Mouse (Mus musculus) stomach, postnatal 0 days (tissue): ENCODE data around the gene Elovl7. TPM values are rescaled to one million over a fixed set of nuclear protein-coding genes. Genes with fewer than 3 reads are reported as not detected.

Experiments
- ATAC-seq: fragments of 200-750 bp; cut with Nextera tagmentation; 2 replicates; pipeline ENCODE4 v1.8.0; 2017; ENCODE audit not compliant: low FRiP score, low TSS enrichment
- DNase-seq: peaks from one replicate; pipeline ENCODE4 v3.0.0-alpha.2; 2016; ENCODE audit warnings: low spot score
- H3K27ac ChIP-seq: fragments of 300-500 bp; sonication (generic); replicated peaks from 2 replicates; pipeline ENCODE4 v1.5.1; 2014; ENCODE audit warnings: mild to moderate bottlenecking, control low read depth
- H3K27me3 ChIP-seq: fragments of 300-500 bp; sonication (generic); 2 replicates; pipeline ENCODE4 v1.6.1; 2014; ENCODE audit warnings: low read length; ENCODE audit not compliant: control insufficient read depth, insufficient read depth
- H3K36me3 ChIP-seq: fragments of 300-500 bp; sonication (generic); 2 replicates; pipeline ENCODE4 v1.6.1; 2014; ENCODE audit warnings: low read length, mixed read lengths; ENCODE audit not compliant: control insufficient read depth, insufficient read depth
- H3K4me1 ChIP-seq: fragments of 300-500 bp; sonication (generic); replicated peaks from 2 replicates; pipeline ENCODE4 v1.6.1; 2014; ENCODE audit warnings: antibody characterized with exemption; ENCODE audit not compliant: control insufficient read depth, insufficient read depth
- H3K4me2 ChIP-seq: fragments of 300-500 bp; sonication (generic); replicated peaks from 2 replicates; pipeline ENCODE4 v1.6.1; 2014; ENCODE audit warnings: low read depth, mild to moderate bottlenecking, control low read depth, moderate library complexity
- H3K4me3 ChIP-seq: fragments of 300-500 bp; sonication (generic); 2 replicates; pipeline ENCODE4 v1.5.1; 2014; ENCODE audit warnings: low read depth, low read length, control low read depth
- H3K9ac ChIP-seq: fragments of 300-500 bp; sonication (generic); 2 replicates; pipeline ENCODE4 v1.6.1; 2014; ENCODE audit warnings: mild to moderate bottlenecking, low read length, control low read depth, mixed read lengths
- H3K9me3 ChIP-seq: fragments of 300-500 bp; sonication (generic); 2 replicates; pipeline ENCODE4 v1.6.1; 2016; ENCODE audit warnings: low read length; ENCODE audit not compliant: control insufficient read depth
- CTCF ChIP-seq: IDR thresholded peaks from 2 replicates; pipeline ENCODE4 v1.5.1; 2016; ENCODE audit warnings: antibody characterized with exemption, low read depth, mild to moderate bottlenecking, moderate library complexity
- EP300 ChIP-seq: optimal IDR thresholded peaks from 2 replicates; pipeline ENCODE3; 2016; ENCODE audit warnings: antibody characterized with exemption
- WGBS: fragments of 180-500 bp; shearing (Covaris S2); extraction: QIAGEN DNeasy Blood & Tissue Kit; methylation state at CpG from one replicate; pipeline ENCODE4 v1.1.7; 2014; 5-methylcytosine and 5-hydroxymethylcytosine counted together
- polyA plus RNA-seq: library from polyadenylated mRNA; unstranded; fragments of >200 nt; fragmentation: Nextera tagmentation; extraction: Ambion mirVana; gene quantifications from 2 replicates; pipeline ENCODE4 v1.2.1, GENCODE M21; 2015

Elovl7 gene
- polyA plus RNA-seq, 1 experiment from 2014 or later: 73.3 TPM

GRCm38 (mm10) chr13:108207447-108207846, 6.8 kb upstream of the Elovl7 start:
- H3K4me1 ChIP-seq: no peaks in the 10 kb centered on the region
- no peak for DNase-seq
- H3K27me3 ChIP-seq: no peaks in the 10 kb centered on the region
- no peaks in the 10 kb centered on the region for H3K36me3 ChIP-seq
- TF ChIP-seq CTCF (no peak), EP300 (no peak)
- H3K9me3 ChIP-seq: no peaks in the 10 kb centered on the region
- no peak overlapping the region for H3K27ac ChIP-seq
- H3K4me3 ChIP-seq: no peak overlapping the region
- WGBS: 79% methylated on average over 2 of the region's 2 CpGs
- no peak overlapping the region for H3K9ac ChIP-seq
- ATAC-seq: no peak
- H3K4me2 ChIP-seq: no peak overlapping the region

- H3K27me3 ChIP-seq: no peaks in the 10 kb centered on the region
- DNase-seq (no peak), ATAC-seq (no peak)
- no peak overlapping the region for H3K9ac ChIP-seq
- no peak overlapping the region for H3K4me2 ChIP-seq
- no peaks in the 10 kb centered on the region for H3K9me3 ChIP-seq
- WGBS: 65% methylated on average over 5 of the region's 5 CpGs
- H3K27ac ChIP-seq: no peak overlapping the region
- no peaks in the 10 kb centered on the region for H3K36me3 ChIP-seq
- H3K4me3 ChIP-seq: no peak overlapping the region
- TF ChIP-seq CTCF (no peak), EP300 (no peak)
- no peaks in the 10 kb centered on the region for H3K4me1 ChIP-seq
Measured at GRCm38 (mm10) chr13:108208090-108208489, 6.1 kb upstream of the Elovl7 start.

GRCm38 (mm10) chr13:108210960-108211359, 3.2 kb upstream of the Elovl7 start:
- no peak overlapping the region for H3K9ac ChIP-seq
- ATAC-seq: no peak

GRCm38 (mm10) chr13:108212397-108213018, 1.7 kb upstream of the Elovl7 start:
- Histone ChIP-seq H3K27ac (peak overlapping the region; percentile 63; the same call in 1 of the 2 replicates), H3K4me2 (no peak overlapping the region), H3K9me3 (no peaks in the 10 kb centered on the region), H3K27me3 (no peaks in the 10 kb centered on the region), H3K9ac (no peak overlapping the region), H3K4me1 (no peaks in the 10 kb centered on the region), H3K36me3 (no peaks in the 10 kb centered on the region), H3K4me3 (no peak overlapping the region)
- DNase-seq (peak; percentile 35), ATAC-seq (no peak)
- WGBS: 45% methylated on average over 5 of the region's 5 CpGs
- TF ChIP-seq CTCF (no peak), EP300 (no peak)

More at GRCm38 (mm10) chr13:108210960-108211359, 3.2 kb upstream of the Elovl7 start:
- Histone ChIP-seq H3K36me3 (no peaks in the 10 kb centered on the region), H3K4me1 (no peaks in the 10 kb centered on the region), H3K27ac (no peak overlapping the region), H3K9me3 (no peaks in the 10 kb centered on the region), H3K4me2 (no peak overlapping the region), H3K27me3 (no peaks in the 10 kb centered on the region), H3K4me3 (no peak overlapping the region)
- no peak for DNase-seq
- TF ChIP-seq EP300 (no peak), CTCF (no peak)
- WGBS: 90% methylated on average over 8 of the region's 8 CpGs

- DNase-seq (no peak), ATAC-seq (peak; percentile 67)
- Histone ChIP-seq H3K27ac (peak overlapping the region; percentile 88), H3K4me3 (peak overlapping the region; percentile 78), H3K9me3 (no peaks in the 10 kb centered on the region), H3K27me3 (no peaks in the 10 kb centered on the region), H3K4me1 (no peaks in the 10 kb centered on the region), H3K9ac (peak overlapping the region; percentile 78), H3K36me3 (no peaks in the 10 kb centered on the region), H3K4me2 (peak overlapping the region; percentile 99)
- TF ChIP-seq CTCF (no peak), EP300 (no peak)
- 0% methylated on average over 37 of the region's 50 CpGs for WGBS
Measured at GRCm38 (mm10) chr13:108214485-108215107, 392 bp downstream of the Elovl7 start.

GRCm38 (mm10) chr13:108215231-108215780, 1.1 kb downstream of the Elovl7 start:
- TF ChIP-seq EP300 (no peak), CTCF (no peak)
- Histone ChIP-seq H3K4me1 (no peaks in the 10 kb centered on the region), H3K4me3 (peak overlapping the region; percentile 78), H3K27me3 (no peaks in the 10 kb centered on the region), H3K36me3 (no peaks in the 10 kb centered on the region), H3K9ac (peak overlapping the region; percentile 78), H3K9me3 (no peaks in the 10 kb centered on the region), H3K4me2 (peak overlapping the region; percentile 99), H3K27ac (peak overlapping the region; percentile 88)
- 4% methylated on average over 12 of the region's 12 CpGs for WGBS
- DNase-seq (peak; percentile 28), ATAC-seq (no peak)
